Mouse (Mus musculus): ENCODE data around the gene Pum3. TPM values are rescaled to one million over a fixed set of nuclear protein-coding genes. Genes with fewer than 3 reads are reported as not detected.

Gene Pum3
- polyA plus RNA-seq, 1 experiment, result 13.1 TPM

DNA sequence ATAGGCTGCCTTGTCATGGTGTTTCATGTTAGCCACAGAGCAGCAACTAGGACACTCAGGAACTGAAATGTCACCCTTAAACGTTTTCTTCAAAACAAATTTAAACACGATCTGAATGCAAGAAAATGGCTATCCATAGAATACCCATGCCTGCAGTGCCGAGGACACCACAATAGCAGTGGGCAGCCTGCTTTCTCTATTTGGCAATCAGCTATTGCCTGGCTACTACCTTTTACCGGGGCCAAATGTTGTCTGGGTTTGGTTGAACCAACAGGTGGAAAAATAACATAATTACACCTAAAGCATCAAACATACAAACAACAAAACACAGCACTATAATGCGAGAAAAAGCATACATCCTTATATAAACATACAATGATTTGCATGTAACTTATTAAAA is 46.4 kb downstream of the Pum3 start:
- H3K27ac ChIP-seq (ENCODE audit: insufficient read depth, low read depth, low read length), result no peak overlapping the region
- H3K4me3 ChIP-seq (ENCODE audit: insufficient read depth, low read depth, low read length), result no peak overlapping the region
- 0 out of 2 replicates have a peak, but pooled peaks cover 1% of the 10 kb centered on the region for H3K36me3 ChIP-seq (ENCODE audit: control insufficient read depth, insufficient read depth, low read length)
- 92% methylated on average over 5 of the region's 5 CpGs for WGBS
- TF ChIP-seq CTCF (conservative IDR thresholded peaks at IDR 0.05; ENCODE audit: insufficient read depth, insufficient read length, low read depth, low read length) (no peak), POLR2A (IDR thresholded peaks at IDR 0.05; ENCODE audit: low read depth, low read length) (no peak)
- H3K27me3 ChIP-seq (replicated peaks; ENCODE audit: control insufficient read depth, insufficient read depth, low read length), result no peaks in the 10 kb centered on the region
- no peaks in the 10 kb centered on the region; the same call in 1 of the 2 replicates for H3K4me1 ChIP-seq (ENCODE audit: control insufficient read depth, insufficient read depth, low read length)
- DNase-seq, result no peak

DNA sequence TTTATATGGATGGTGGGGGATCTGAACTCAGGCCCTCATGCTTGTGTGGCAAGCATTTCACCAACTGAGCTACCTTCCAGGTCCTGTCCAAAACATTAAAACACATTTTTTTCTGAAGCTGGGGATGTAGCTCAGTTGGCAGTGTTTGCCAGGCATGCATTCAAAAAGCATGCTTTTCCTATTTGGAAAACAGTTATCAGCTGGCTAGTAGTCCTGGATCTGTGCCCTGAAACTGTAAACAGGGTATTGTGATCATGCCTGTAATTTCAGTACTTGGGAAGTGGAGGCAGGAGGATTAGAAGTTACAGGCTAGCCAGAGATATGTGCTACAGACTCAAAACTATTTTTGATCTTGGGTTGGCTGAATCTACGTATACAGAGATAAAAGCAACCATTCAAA is 47.5 kb downstream of the Pum3 start:
- H3K27me3 ChIP-seq (replicated peaks; ENCODE audit: control insufficient read depth, insufficient read depth, low read length), result no peaks in the 10 kb centered on the region

DNA sequence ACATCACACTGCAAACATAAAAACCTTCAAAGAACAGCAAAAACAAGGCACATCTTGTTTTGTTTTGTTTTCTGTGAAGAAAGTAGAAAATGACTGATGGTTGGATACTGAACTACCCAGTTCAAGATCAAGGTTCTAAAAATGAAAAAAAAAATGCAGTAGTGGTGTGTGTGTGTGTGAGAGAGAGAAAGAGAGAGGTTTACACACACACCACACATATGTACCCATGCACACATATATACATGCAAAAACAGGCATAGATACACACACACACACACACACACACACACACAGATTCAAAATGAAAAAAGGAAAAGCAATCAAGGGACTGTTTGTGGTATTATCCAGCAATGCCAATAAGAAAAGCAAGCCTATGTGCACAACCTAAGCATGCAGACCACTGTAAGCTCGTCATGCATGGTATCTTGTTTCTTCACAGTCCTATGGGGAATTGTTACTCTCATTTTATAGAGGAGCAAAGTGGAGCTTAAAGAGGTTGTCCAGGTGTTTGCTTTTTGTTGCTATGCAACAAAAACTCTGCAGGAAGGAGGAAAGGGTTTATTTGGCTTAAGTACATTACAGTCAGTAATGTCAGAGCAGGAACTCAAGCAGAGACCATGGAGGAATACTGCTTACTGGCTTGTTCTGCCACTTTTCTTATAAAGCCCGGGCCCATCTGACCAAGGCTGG is 49.8 kb downstream of the Pum3 start:
- Histone ChIP-seq H3K27ac (ENCODE audit: insufficient read depth, low read depth, low read length) (no peak overlapping the region), H3K36me3 (ENCODE audit: control insufficient read depth, insufficient read depth, low read length) (no peaks in the 10 kb centered on the region), H3K27me3 (replicated peaks; ENCODE audit: control insufficient read depth, insufficient read depth, low read length) (no peaks in the 10 kb centered on the region), H3K4me1 (ENCODE audit: control insufficient read depth, insufficient read depth, low read length) (no peaks in the 10 kb centered on the region; the same call in 1 of the 2 replicates), H3K4me3 (ENCODE audit: insufficient read depth, low read depth, low read length) (no peak overlapping the region)
- TF ChIP-seq CTCF (conservative IDR thresholded peaks at IDR 0.05; ENCODE audit: insufficient read depth, insufficient read length, low read depth, low read length) (no peak), POLR2A (IDR thresholded peaks at IDR 0.05; ENCODE audit: low read depth, low read length) (no peak)
- WGBS, result 77% methylated on average over 2 of the region's 2 CpGs
- no peak for DNase-seq

More for the DNA sequence above, 47.5 kb downstream of the Pum3 start:
- TF ChIP-seq CTCF (conservative IDR thresholded peaks at IDR 0.05; ENCODE audit: insufficient read depth, insufficient read length, low read depth, low read length), result no peak
- no peak for TF ChIP-seq POLR2A (IDR thresholded peaks at IDR 0.05; ENCODE audit: low read depth, low read length)
- Histone ChIP-seq H3K4me3 (ENCODE audit: insufficient read depth, low read depth, low read length) (no peak overlapping the region), H3K4me1 (ENCODE audit: control insufficient read depth, insufficient read depth, low read length) (no peaks in the 10 kb centered on the region; the same call in 1 of the 2 replicates), H3K27ac (ENCODE audit: insufficient read depth, low read depth, low read length) (no peak overlapping the region), H3K36me3 (ENCODE audit: control insufficient read depth, insufficient read depth, low read length) (0 out of 2 replicates have a peak, but pooled peaks cover 1% of the 10 kb centered on the region)
- no peak for DNase-seq
- 82% methylated on average over 1 of the region's 1 CpGs for WGBS

DNA sequence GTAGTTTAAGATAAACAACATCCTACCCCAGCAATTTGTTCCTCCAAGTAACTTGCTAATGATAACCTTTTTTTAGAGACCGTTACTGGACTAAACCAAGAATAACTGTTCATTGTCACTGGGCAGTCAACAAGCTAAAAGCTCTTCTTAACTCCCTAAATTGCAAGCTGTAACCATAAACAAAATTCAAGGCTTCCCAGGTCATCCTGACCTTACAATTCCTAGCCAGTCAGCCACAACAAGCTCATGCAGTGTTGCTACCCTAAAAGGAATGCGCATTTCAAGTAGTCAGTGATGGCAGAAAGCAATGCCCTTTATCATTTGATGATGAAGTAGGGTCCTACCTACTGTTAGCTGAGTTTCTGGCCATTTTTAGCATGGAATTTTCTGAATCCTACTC is 58.8 kb downstream of the Pum3 start:
- Histone ChIP-seq H3K4me3 (ENCODE audit: insufficient read depth, low read depth, low read length) (no peak overlapping the region), H3K36me3 (ENCODE audit: control insufficient read depth, insufficient read depth, low read length) (no peaks in the 10 kb centered on the region), H3K27ac (ENCODE audit: insufficient read depth, low read depth, low read length) (no peak overlapping the region), H3K27me3 (replicated peaks; ENCODE audit: control insufficient read depth, insufficient read depth, low read length) (no peaks in the 10 kb centered on the region), H3K4me1 (ENCODE audit: control insufficient read depth, insufficient read depth, low read length) (no peaks in the 10 kb centered on the region)
- WGBS, result 81% methylated on average over 2 of the region's 2 CpGs
- TF ChIP-seq POLR2A (IDR thresholded peaks at IDR 0.05; ENCODE audit: low read depth, low read length) (no peak), CTCF (conservative IDR thresholded peaks at IDR 0.05; ENCODE audit: insufficient read depth, insufficient read length, low read depth, low read length) (no peak)
- no peak for DNase-seq

DNA sequence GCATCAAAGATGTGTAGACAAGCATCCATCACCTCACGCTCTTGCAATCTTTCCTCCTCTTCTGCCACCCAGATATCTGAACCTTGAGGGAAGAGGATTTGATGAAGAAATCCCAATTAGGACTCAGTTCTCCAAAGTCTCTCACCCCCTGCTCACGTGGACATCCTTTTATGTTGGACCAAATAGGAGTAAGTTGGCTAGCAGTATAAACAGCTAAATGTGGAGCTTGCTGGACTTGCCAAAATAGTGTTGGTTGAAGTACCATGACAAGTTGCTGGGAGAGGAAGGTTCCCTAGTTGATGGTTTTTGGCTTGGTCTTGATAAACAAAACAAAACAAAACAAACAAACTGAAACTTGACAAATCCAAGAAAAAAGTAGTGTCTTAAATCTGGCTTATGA is 59.5 kb downstream of the Pum3 start:
- no peak for DNase-seq
- H3K27me3 ChIP-seq (replicated peaks; ENCODE audit: control insufficient read depth, insufficient read depth, low read length), result no peaks in the 10 kb centered on the region
- no peak overlapping the region; the same call in 1 of the 2 replicates for H3K27ac ChIP-seq (ENCODE audit: insufficient read depth, low read depth, low read length)
- H3K4me1 ChIP-seq (ENCODE audit: control insufficient read depth, insufficient read depth, low read length), result no peaks in the 10 kb centered on the region
- 92% methylated on average over 2 of the region's 2 CpGs for WGBS
- no peaks in the 10 kb centered on the region for H3K36me3 ChIP-seq (ENCODE audit: control insufficient read depth, insufficient read depth, low read length)
- TF ChIP-seq CTCF (conservative IDR thresholded peaks at IDR 0.05; ENCODE audit: insufficient read depth, insufficient read length, low read depth, low read length), result no peak
- TF ChIP-seq POLR2A (IDR thresholded peaks at IDR 0.05; ENCODE audit: low read depth, low read length), result no peak
- H3K4me3 ChIP-seq (ENCODE audit: insufficient read depth, low read depth, low read length), result no peak overlapping the region

DNA sequence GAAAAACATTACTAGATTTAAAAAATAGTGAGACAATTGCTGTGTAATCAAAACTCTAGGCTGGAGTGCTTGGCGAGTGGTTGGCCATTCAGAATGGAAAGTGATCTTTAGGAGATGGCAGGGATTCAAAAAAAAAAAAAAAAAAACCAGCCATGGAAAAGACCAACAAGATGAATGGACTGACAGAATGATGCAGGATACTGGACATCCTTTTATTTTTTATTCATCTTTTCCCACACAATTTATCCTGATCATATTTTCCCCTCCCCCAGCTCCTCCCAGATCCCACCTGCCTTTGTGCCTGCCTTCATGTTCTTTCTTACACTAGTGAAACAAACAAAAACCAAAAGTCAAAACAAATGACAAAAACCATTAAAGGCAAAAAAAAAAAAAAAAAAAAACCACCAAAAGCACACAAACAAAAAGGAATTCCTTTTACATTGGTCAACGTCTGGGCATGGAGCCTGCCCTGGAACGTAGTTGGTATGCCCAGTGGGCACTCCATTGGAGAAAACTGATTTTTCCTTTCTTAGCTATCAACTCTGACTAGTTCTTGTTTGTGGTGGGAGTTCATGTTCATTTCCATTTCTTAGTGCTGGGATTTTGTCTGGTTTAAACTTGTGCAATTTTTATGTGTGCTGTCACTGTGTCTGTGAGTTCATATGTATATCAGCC is 60.0 kb downstream of the Pum3 start:
- Histone ChIP-seq H3K27me3 (replicated peaks; ENCODE audit: control insufficient read depth, insufficient read depth, low read length) (no peaks in the 10 kb centered on the region), H3K27ac (ENCODE audit: insufficient read depth, low read depth, low read length) (no peak overlapping the region), H3K4me3 (ENCODE audit: insufficient read depth, low read depth, low read length) (no peak overlapping the region), H3K4me1 (ENCODE audit: control insufficient read depth, insufficient read depth, low read length) (0 out of 2 replicates have a peak, but pooled peaks cover under 1% of the 10 kb centered on the region), H3K36me3 (ENCODE audit: control insufficient read depth, insufficient read depth, low read length) (no peaks in the 10 kb centered on the region)
- WGBS, result 72% methylated on average over 3 of the region's 3 CpGs
- DNase-seq, result no peak
- TF ChIP-seq POLR2A (IDR thresholded peaks at IDR 0.05; ENCODE audit: low read depth, low read length), result no peak
- TF ChIP-seq CTCF (conservative IDR thresholded peaks at IDR 0.05; ENCODE audit: insufficient read depth, insufficient read length, low read depth, low read length), result no peak

DNA sequence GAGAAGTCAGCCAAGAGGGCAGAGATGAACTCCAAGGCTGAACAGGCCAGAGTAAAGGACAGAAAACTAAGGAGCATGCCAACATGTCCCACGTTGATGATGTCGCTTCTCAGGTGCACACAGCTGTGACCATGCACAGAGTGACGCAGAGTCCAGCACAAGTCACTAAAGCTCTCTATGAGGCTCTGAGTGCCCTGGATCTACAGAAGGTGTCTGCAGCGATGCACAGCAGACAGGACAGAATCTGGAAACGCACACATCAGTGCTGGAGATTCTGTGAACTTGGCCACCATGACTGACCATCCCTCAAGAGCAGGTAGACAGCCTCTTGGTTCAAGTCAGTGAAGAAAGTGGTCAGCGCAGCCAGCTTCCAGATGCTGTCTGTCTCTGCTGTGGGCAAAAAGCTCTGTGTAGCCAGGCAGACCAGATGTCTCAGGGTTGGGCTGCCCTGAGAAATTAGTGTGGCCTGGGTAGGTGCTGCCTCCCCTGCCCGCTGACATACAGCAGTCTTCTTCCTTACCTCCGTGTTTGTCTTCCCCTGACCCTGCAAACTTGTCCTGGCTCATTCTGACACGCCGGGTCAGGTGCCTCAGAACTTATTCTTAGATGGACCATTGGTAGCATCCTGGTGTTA is 63.4 kb downstream of the Pum3 start:
- no peak overlapping the region for H3K27ac ChIP-seq (ENCODE audit: insufficient read depth, low read depth, low read length)
- H3K36me3 ChIP-seq (ENCODE audit: control insufficient read depth, insufficient read depth, low read length), result no peaks in the 10 kb centered on the region
- H3K4me1 ChIP-seq (ENCODE audit: control insufficient read depth, insufficient read depth, low read length), result 0 out of 2 replicates have a peak, but pooled peaks cover 4% of the 10 kb centered on the region
- H3K27me3 ChIP-seq (replicated peaks; ENCODE audit: control insufficient read depth, insufficient read depth, low read length), result no peaks in the 10 kb centered on the region
- 86% methylated on average over 10 of the region's 10 CpGs for WGBS
- no peak for TF ChIP-seq CTCF (conservative IDR thresholded peaks at IDR 0.05; ENCODE audit: insufficient read depth, insufficient read length, low read depth, low read length)
- no peak for TF ChIP-seq POLR2A (IDR thresholded peaks at IDR 0.05; ENCODE audit: low read depth, low read length)
- H3K4me3 ChIP-seq (ENCODE audit: insufficient read depth, low read depth, low read length), result no peak overlapping the region
- DNase-seq, result no peak
